Mouse (Mus musculus) embryo, embryonic 11 days (tissue): ENCODE results near the gene Nav2.

Experiments
- DNase-seq: peaks from one replicate; pipeline ENCODE4 v3.0.0-alpha.2; 2015

Nav2 gene

GRCm38 (mm10) chr7:48938190-48938589 is 29.7 kb downstream of the Nav2 start:
- peak; percentile 46 for DNase-seq

GRCm38 (mm10) chr7:48948381-48949108 is 40.0 kb downstream of the Nav2 start:
- no peak for DNase-seq

- no peak for DNase-seq
These were observed 46.0 kb downstream of the Nav2 start for GRCm38 (mm10) chr7:48954501-48954900.

GRCm38 (mm10) chr7:48958528-48959315 is 50.2 kb downstream of the Nav2 start:
- peak; percentile 93 for DNase-seq

GRCm38 (mm10) chr7:48959316-48959661 is 50.8 kb downstream of the Nav2 start:
- peak; percentile 39 for DNase-seq

GRCm38 (mm10) chr7:48960152-48960551 is 51.6 kb downstream of the Nav2 start:
- DNase-seq = peak; percentile 30

GRCm38 (mm10) chr7:48961501-48961900 is 53.0 kb downstream of the Nav2 start:
- DNase-seq = no peak

- DNase-seq = no peak
These were observed 53.4 kb downstream of the Nav2 start for GRCm38 (mm10) chr7:48961935-48962334.

GRCm38 (mm10) chr7:48963112-48963511 is 54.6 kb downstream of the Nav2 start:
- peak; percentile 38 for DNase-seq

GRCm38 (mm10) chr7:48963554-48963953 is 55.0 kb downstream of the Nav2 start:
- no peak for DNase-seq

- peak; percentile 59 for DNase-seq
These were observed 57.4 kb downstream of the Nav2 start for GRCm38 (mm10) chr7:48965796-48966512.

- no peak for DNase-seq
These were observed 72.5 kb downstream of the Nav2 start for GRCm38 (mm10) chr7:48981013-48981412.

GRCm38 (mm10) chr7:48981814-48982213 is 73.3 kb downstream of the Nav2 start:
- no peak for DNase-seq

- no peak for DNase-seq
These were observed 74.1 kb downstream of the Nav2 start for GRCm38 (mm10) chr7:48982573-48982972.

GRCm38 (mm10) chr7:48991911-48992552 is 83.5 kb downstream of the Nav2 start:
- DNase-seq = no peak

- DNase-seq = peak; percentile 86
These were observed 86.7 kb downstream of the Nav2 start for GRCm38 (mm10) chr7:48995171-48995570.

GRCm38 (mm10) chr7:48995701-48996100 is 87.2 kb downstream of the Nav2 start:
- DNase-seq = no peak

GRCm38 (mm10) chr7:48996829-48997228 is 88.3 kb downstream of the Nav2 start:
- no peak for DNase-seq

- no peak for DNase-seq
These were observed 89.6 kb downstream of the Nav2 start for GRCm38 (mm10) chr7:48998097-48998496.

- DNase-seq = no peak
These were observed 90.1 kb downstream of the Nav2 start for GRCm38 (mm10) chr7:48998595-48998994.

- DNase-seq = no peak
These were observed 92.3 kb downstream of the Nav2 start for GRCm38 (mm10) chr7:49000816-49001215.

GRCm38 (mm10) chr7:49004402-49004801 is 95.9 kb downstream of the Nav2 start:
- no peak for DNase-seq

- DNase-seq = no peak
These were observed 98.4 kb downstream of the Nav2 start for GRCm38 (mm10) chr7:49006886-49007285.
